Mouse (Mus musculus) kidney, embryonic 15.5 days (tissue): ENCODE data around the gene Gm5142. TPM values are rescaled to one million over a fixed set of nuclear protein-coding genes. Genes with fewer than 3 reads are reported as not detected.
A peak's percentile ranks its signal among the peaks of the same experiment; 100 is the strongest.

ENCODE experiments used
- ATAC-seq: fragments of 200-750 bp; cut with Nextera tagmentation; replicated peaks from 2 replicates; pipeline ENCODE4 v1.8.0; 2017; ENCODE audit warnings: moderate TSS enrichment; ENCODE audit not compliant: low FRiP score
- H3K27ac ChIP-seq: fragments of 300-500 bp; sonication (generic); 2 replicates; pipeline ENCODE4 v1.5.1; 2015; ENCODE audit warnings: mild to moderate bottlenecking, inconsistent platforms
- H3K27me3 ChIP-seq: fragments of 300-500 bp; sonication (generic); 2 replicates; pipeline ENCODE4 v1.6.1; 2015; ENCODE audit warnings: inconsistent platforms
- H3K36me3 ChIP-seq: fragments of 300-500 bp; sonication (generic); 2 replicates; pipeline ENCODE4 v1.6.1; 2015; ENCODE audit warnings: inconsistent platforms
- H3K4me1 ChIP-seq: fragments of 300-500 bp; sonication (generic); 2 replicates; pipeline ENCODE4 v1.6.1; 2015; ENCODE audit warnings: inconsistent platforms
- H3K4me2 ChIP-seq: fragments of 300-500 bp; sonication (generic); 2 replicates; pipeline ENCODE4 v1.6.1; 2015; ENCODE audit warnings: moderate library complexity, mild to moderate bottlenecking, inconsistent platforms
- H3K4me3 ChIP-seq: fragments of 300-500 bp; sonication (generic); replicated peaks from 2 replicates; pipeline ENCODE4 v1.5.1; 2015; ENCODE audit warnings: mild to moderate bottlenecking, inconsistent platforms
- H3K9ac ChIP-seq: fragments of 300-500 bp; sonication (generic); 2 replicates; pipeline ENCODE4 v1.6.1; 2015; ENCODE audit warnings: mild to moderate bottlenecking, inconsistent platforms
- H3K9me3 ChIP-seq: fragments of 300-500 bp; sonication (generic); replicated peaks from 2 replicates; pipeline ENCODE4 v1.6.1; 2016; ENCODE audit warnings: inconsistent platforms
- WGBS: fragments of 180-500 bp; shearing (Covaris S2); methylation state at CpG from one replicate; pipeline ENCODE4 v1.1.7; 2015; ENCODE audit warnings: mixed read lengths; 5-methylcytosine and 5-hydroxymethylcytosine counted together
- polyA plus RNA-seq: library from polyadenylated mRNA; unstranded; fragments of >200 nt; fragmentation: Nextera tagmentation; extraction: Ambion mirVana; gene quantifications from 2 replicates; pipeline ENCODE4 v1.2.1, GENCODE M21; 2015

Gene Gm5142
- not detected in 2 replicates for polyA plus RNA-seq

- WGBS, result 90% methylated on average over 3 of the region's 3 CpGs
- ATAC-seq, result no peak
- H3K4me3 ChIP-seq, result no peak within 1 kb of the TSS
Measured at GRCm38 (mm10) chr14:59178649-59179048, at the start of gene Gm5142. TSS of gene Gm5142 (minus strand) at chr14:59178749.

GRCm38 (mm10) chr14:59226240-59226639, 47.7 kb upstream of the Gm5142 start:
- Histone ChIP-seq H3K9me3 (no peaks in the 10 kb centered on the region), H3K9ac (no peak overlapping the region), H3K27ac (no peak overlapping the region), H3K4me3 (no peak overlapping the region), H3K36me3 (peaks cover 96% of the 10 kb centered on the region), H3K4me1 (no peaks in the 10 kb centered on the region), H3K27me3 (no peaks in the 10 kb centered on the region), H3K4me2 (no peak overlapping the region)
- no peak for ATAC-seq
- 95% methylated on average over 11 of the region's 11 CpGs for WGBS

More at GRCm38 (mm10) chr14:59178649-59179048, at the start of gene Gm5142:
- no peak within 1 kb of the TSS for H3K27ac ChIP-seq
- H3K36me3 ChIP-seq, result no peaks in the 10 kb centered on the region
- H3K9me3 ChIP-seq, result no peaks in the 10 kb centered on the region
- no peak within 1 kb of the TSS for H3K4me2 ChIP-seq
- no peak within 1 kb of the TSS for H3K9ac ChIP-seq
- no peaks in the 10 kb centered on the region for H3K27me3 ChIP-seq
- no peaks in the 10 kb centered on the region for H3K4me1 ChIP-seq

- no peak overlapping the region for H3K27ac ChIP-seq
- H3K9ac ChIP-seq, result no peak overlapping the region
- no peak for ATAC-seq
- H3K4me1 ChIP-seq, result no peaks in the 10 kb centered on the region
- H3K36me3 ChIP-seq, result peaks cover 78% of the 10 kb centered on the region
- 85% methylated on average over 3 of the region's 3 CpGs for WGBS
- no peak overlapping the region for H3K4me3 ChIP-seq
- H3K4me2 ChIP-seq, result no peak overlapping the region
- no peaks in the 10 kb centered on the region for H3K27me3 ChIP-seq
- no peaks in the 10 kb centered on the region for H3K9me3 ChIP-seq
Measured at GRCm38 (mm10) chr14:59219241-59219640, 40.7 kb upstream of the Gm5142 start.

- Histone ChIP-seq H3K27ac (no peak overlapping the region), H3K9me3 (no peaks in the 10 kb centered on the region), H3K4me1 (peaks cover 12% of the 10 kb centered on the region), H3K27me3 (no peaks in the 10 kb centered on the region), H3K36me3 (peaks cover 41% of the 10 kb centered on the region), H3K9ac (no peak overlapping the region), H3K4me3 (no peak overlapping the region), H3K4me2 (no peak overlapping the region)
- 97% methylated on average over 2 of the region's 2 CpGs for WGBS
- no peak for ATAC-seq
Measured at GRCm38 (mm10) chr14:59209816-59210215, 31.3 kb upstream of the Gm5142 start.

GRCm38 (mm10) chr14:59209003-59209402, 30.5 kb upstream of the Gm5142 start:
- Histone ChIP-seq H3K27me3 (no peaks in the 10 kb centered on the region), H3K4me1 (peaks cover 14% of the 10 kb centered on the region)
- WGBS, result 86% methylated on average over 7 of the region's 7 CpGs

GRCm38 (mm10) chr14:59205976-59206583, 27.5 kb upstream of the Gm5142 start:
- no peaks in the 10 kb centered on the region for H3K9me3 ChIP-seq
- H3K36me3 ChIP-seq, result peaks cover 11% of the 10 kb centered on the region; the same call in 1 of the 2 replicates
- no peak overlapping the region for H3K4me2 ChIP-seq
- WGBS, result 72% methylated on average over 10 of the region's 10 CpGs
- no peak overlapping the region for H3K9ac ChIP-seq
- ATAC-seq, result no peak
- no peaks in the 10 kb centered on the region for H3K27me3 ChIP-seq
- no peak overlapping the region for H3K27ac ChIP-seq
- H3K4me3 ChIP-seq, result no peak overlapping the region
- peaks cover 23% of the 10 kb centered on the region for H3K4me1 ChIP-seq

More at GRCm38 (mm10) chr14:59209003-59209402, 30.5 kb upstream of the Gm5142 start:
- no peak overlapping the region for H3K4me2 ChIP-seq
- no peak overlapping the region for H3K9ac ChIP-seq
- no peak overlapping the region for H3K4me3 ChIP-seq
- no peak for ATAC-seq
- peaks cover 33% of the 10 kb centered on the region for H3K36me3 ChIP-seq
- H3K9me3 ChIP-seq, result no peaks in the 10 kb centered on the region
- H3K27ac ChIP-seq, result no peak overlapping the region

GRCm38 (mm10) chr14:59205461-59205860, 26.9 kb upstream of the Gm5142 start:
- H3K4me2 ChIP-seq, result no peak overlapping the region
- no peaks in the 10 kb centered on the region for H3K27me3 ChIP-seq
- H3K9ac ChIP-seq, result no peak overlapping the region
- no peak overlapping the region for H3K27ac ChIP-seq
- 36% methylated on average over 7 of the region's 7 CpGs for WGBS
- no peak overlapping the region for H3K4me3 ChIP-seq
- peaks cover 5% of the 10 kb centered on the region; the same call in 1 of the 2 replicates for H3K36me3 ChIP-seq
- no peaks in the 10 kb centered on the region for H3K9me3 ChIP-seq
- H3K4me1 ChIP-seq, result peaks cover 26% of the 10 kb centered on the region
- ATAC-seq, result no peak

GRCm38 (mm10) chr14:59201604-59202215, 23.2 kb upstream of the Gm5142 start:
- Histone ChIP-seq H3K9ac (peak overlapping the region; percentile 92), H3K4me1 (peaks cover 19% of the 10 kb centered on the region), H3K27ac (peak overlapping the region; percentile 98), H3K4me3 (peak overlapping the region; percentile 89), H3K4me2 (peak overlapping the region; percentile 84), H3K36me3 (no peaks in the 10 kb centered on the region), H3K27me3 (no peaks in the 10 kb centered on the region), H3K9me3 (no peaks in the 10 kb centered on the region)
- ATAC-seq, result no peak
- under 1% methylated on average over 21 of the region's 21 CpGs for WGBS

- no peaks in the 10 kb centered on the region for H3K9me3 ChIP-seq
- H3K9ac ChIP-seq, result peak within 1 kb of the TSS; percentile 92
- H3K27ac ChIP-seq, result peak within 1 kb of the TSS; percentile 98
- ATAC-seq, result peak; percentile 97
- H3K27me3 ChIP-seq, result no peaks in the 10 kb centered on the region
- under 1% methylated on average over 76 of the region's 96 CpGs for WGBS
- peak within 1 kb of the TSS; percentile 84 for H3K4me2 ChIP-seq
- peaks cover 19% of the 10 kb centered on the region for H3K4me1 ChIP-seq
- H3K4me3 ChIP-seq, result peak within 1 kb of the TSS; percentile 89
- no peaks in the 10 kb centered on the region for H3K36me3 ChIP-seq
Measured at GRCm38 (mm10) chr14:59200711-59201603, 22.4 kb upstream of the Gm5142 start, which contains the start of gene Rcbtb1. TSS of gene Rcbtb1 (plus strand) at chr14:59201209.

GRCm38 (mm10) chr14:59186121-59186520, 7.6 kb upstream of the Gm5142 start:
- 81% methylated on average over 2 of the region's 2 CpGs for WGBS
- H3K36me3 ChIP-seq, result no peaks in the 10 kb centered on the region
- no peak for ATAC-seq

GRCm38 (mm10) chr14:59185514-59185913, 7.0 kb upstream of the Gm5142 start:
- H3K9me3 ChIP-seq, result no peaks in the 10 kb centered on the region
- no peak for ATAC-seq
- no peak overlapping the region for H3K9ac ChIP-seq
- no peak overlapping the region for H3K27ac ChIP-seq
- H3K4me3 ChIP-seq, result no peak overlapping the region
- no peaks in the 10 kb centered on the region for H3K4me1 ChIP-seq
- H3K36me3 ChIP-seq, result no peaks in the 10 kb centered on the region
- no peak overlapping the region for H3K4me2 ChIP-seq
- H3K27me3 ChIP-seq, result no peaks in the 10 kb centered on the region

More at GRCm38 (mm10) chr14:59186121-59186520, 7.6 kb upstream of the Gm5142 start:
- Histone ChIP-seq H3K4me1 (no peaks in the 10 kb centered on the region), H3K4me2 (no peak overlapping the region), H3K9me3 (no peaks in the 10 kb centered on the region), H3K4me3 (no peak overlapping the region), H3K9ac (no peak overlapping the region), H3K27ac (no peak overlapping the region), H3K27me3 (no peaks in the 10 kb centered on the region)

- ATAC-seq, result no peak
- Histone ChIP-seq H3K4me2 (no peak overlapping the region), H3K4me3 (no peak overlapping the region), H3K27me3 (no peaks in the 10 kb centered on the region), H3K36me3 (no peaks in the 10 kb centered on the region), H3K4me1 (no peaks in the 10 kb centered on the region), H3K9ac (no peak overlapping the region), H3K27ac (no peak overlapping the region), H3K9me3 (no peaks in the 10 kb centered on the region)
- 77% methylated on average over 2 of the region's 2 CpGs for WGBS
Measured at GRCm38 (mm10) chr14:59182732-59183131, 4.2 kb upstream of the Gm5142 start.
